Comparison of ENCODE assay signal across 24 mouse cellular contexts in genomic region chr5:38063339-38063738, GRCm38 (mm10). TPM values are rescaled to one million over a fixed set of nuclear protein-coding genes. Genes with fewer than 3 reads are reported as not detected.
DNase-seq lines count a peak whose midpoint lies in the region; ATAC-seq and TF ChIP-seq lines count a peak whose summit lies in the region.
"Had no signal": no experiment of that assay in that cellular context is flagged by ENCODE, and none has a peak within 500 bp of the region (broad histone marks: within the 10 kb centered on the region; RNA-seq: fewer than 3 reads in every experiment).

No protein-coding gene starts in this region.

- 62% methylated on average over 5 of the region's 5 CpGs for WGBS in embryonic facial prominence, embryonic 13.5 days
- 74% methylated on average over 5 of the region's 5 CpGs for WGBS in embryonic facial prominence, embryonic 10.5 days

- no peak overlapping the region for H3K4me3 ChIP-seq in embryonic facial prominence, embryonic 13.5 days
- no peak overlapping the region for H3K4me3 ChIP-seq in embryonic facial prominence, embryonic 10.5 days
- H3K4me3 ChIP-seq in left cerebral cortex, adult 2 months, result no peak overlapping the region
- H3K4me3 ChIP-seq: embryonic facial prominence, embryonic 15.5 days; erythroblast, embryonic 14.5 days; forebrain, embryonic 10.5 days; forebrain, embryonic 12.5 days; forebrain, embryonic 15.5 days had no signal

- H3K9ac ChIP-seq in embryonic facial prominence, embryonic 13.5 days, result no peak overlapping the region
- H3K9ac ChIP-seq: embryonic facial prominence, embryonic 15.5 days; forebrain, embryonic 12.5 days; forebrain, embryonic 15.5 days had no signal

- peaks cover 3% of the 10 kb centered on the region; the same call in 1 of the 2 replicates for H3K27me3 ChIP-seq in embryonic facial prominence, embryonic 13.5 days
- no peaks in the 10 kb centered on the region for H3K27me3 ChIP-seq in embryonic facial prominence, embryonic 10.5 days (replicated peaks; ENCODE audit: low read depth, poor library complexity, severe bottlenecking)
- H3K27me3 ChIP-seq: CH12.LX; embryonic facial prominence, embryonic 15.5 days; forebrain, embryonic 12.5 days; forebrain, embryonic 15.5 days; Patski had no signal

- no peak for ATAC-seq in embryonic facial prominence, embryonic 13.5 days (ENCODE audit: insufficient number of reproducible peaks, insufficient read depth, low FRiP score, low TSS enrichment, low read depth)
- ATAC-seq in frontal cortex, adult (ENCODE audit: low TSS enrichment), result peak; percentile 53
- ATAC-seq: activated CD4-positive, CD25-positive, alpha-beta regulatory T cell, adult 4 months; CD4-positive, CD25-positive, alpha-beta regulatory T cell, adult 4 months; forebrain, embryonic 15.5 days had no signal

- H3K4me2 ChIP-seq in embryonic facial prominence, embryonic 13.5 days, result no peak overlapping the region
- H3K4me2 ChIP-seq: embryonic facial prominence, embryonic 15.5 days; forebrain, embryonic 12.5 days; forebrain, embryonic 15.5 days had no signal

- intact Hi-C loops in left cerebral cortex, adult 2 months (cut with DNase I), result no loop called here
- intact Hi-C loops in left cerebral cortex, postnatal 36 days (cut with DNase I), result no loop called here

- no peaks in the 10 kb centered on the region for H3K9me3 ChIP-seq in embryonic facial prominence, embryonic 13.5 days
- H3K9me3 ChIP-seq in embryonic facial prominence, embryonic 10.5 days, result no peaks in the 10 kb centered on the region
- H3K9me3 ChIP-seq: embryonic facial prominence, embryonic 15.5 days; forebrain, embryonic 10.5 days; forebrain, embryonic 12.5 days; forebrain, embryonic 15.5 days; G1E had no signal

- no peaks in the 10 kb centered on the region for H3K36me3 ChIP-seq in embryonic facial prominence, embryonic 13.5 days
- H3K36me3 ChIP-seq in embryonic facial prominence, embryonic 10.5 days (replicated peaks), result no peaks in the 10 kb centered on the region
- H3K36me3 ChIP-seq: embryonic facial prominence, embryonic 15.5 days; forebrain, embryonic 10.5 days; forebrain, embryonic 12.5 days; forebrain, embryonic 15.5 days had no signal

- no peak for DNase-seq in embryonic facial prominence, embryonic 10.5 days (ENCODE audit: low spot score)
- no peak for DNase-seq in frontal cortex, postnatal 14 days (ENCODE audit: low spot score in 2 of 2)
- DNase-seq in left cerebral cortex, adult 2 months (ENCODE audit: extremely low spot score in 1 of 2, low spot score in 2 of 2), result no peak
- no peak for DNase-seq in left cerebral cortex, postnatal 36 days (ENCODE audit: low spot score in 2 of 2)
- DNase-seq: adrenal gland, adult 8-10 months; adrenal gland, postnatal 14 days; adrenal gland, postnatal 36 days; B cell, adult 2 months; cerebellum, adult 11-12 months; cerebellum, adult 2 months; cerebellum, adult 9-10 months; cerebellum, postnatal 25 days had no signal

- peak overlapping the region; percentile 48 for H3K27ac ChIP-seq in embryonic facial prominence, embryonic 13.5 days
- no peak overlapping the region; the same call in 1 of the 2 replicates for H3K27ac ChIP-seq in embryonic facial prominence, embryonic 10.5 days (replicated peaks)
- H3K27ac ChIP-seq in left cerebral cortex, adult 2 months, result 0 out of 2 replicates have a peak overlapping the region, but pooled peaks have one; percentile 28
- H3K27ac ChIP-seq: forebrain, embryonic 10.5 days; forebrain, embryonic 12.5 days had no signal

- peaks cover 70% of the 10 kb centered on the region for H3K4me1 ChIP-seq in embryonic facial prominence, embryonic 13.5 days
- peaks cover 81% of the 10 kb centered on the region for H3K4me1 ChIP-seq in embryonic facial prominence, embryonic 10.5 days

- TF ChIP-seq CTCF in left cerebral cortex, adult 2 months (IDR thresholded peaks at IDR 0.05), result no peak

RNA-seq across cellular contexts. Expression of gene Stx18, which starts 24.8 kb away (rescaled TPM):
- 61.7 and 67.5 TPM in 2 replicates for polyA plus RNA-seq in embryonic facial prominence, embryonic 13.5 days (2015; fragmentation: Nextera tagmentation; extraction: Ambion mirVana)
- polyA plus RNA-seq in embryonic facial prominence, embryonic 10.5 days (2016; fragmentation: Nextera tagmentation; extraction: Ambion mirVana), result 54.8 and 55.8 TPM in 2 replicates
- total RNA-seq in left cerebral cortex, adult 2 months (2021), result 10 to 100 TPM; 39.2 to 40.9 TPM
- total RNA-seq in left cerebral cortex, postnatal 36 days (2021), result 10 to 100 TPM; 32.5 to 41.2 TPM
